Mouse (Mus musculus): ENCODE measurements around the gene Obsl1. TPM values are rescaled to one million over a fixed set of nuclear protein-coding genes. Genes with fewer than 3 reads are reported as not detected.

Gene Obsl1
- polyA plus RNA-seq, 1 experiment, result 6.2 TPM

DNA sequence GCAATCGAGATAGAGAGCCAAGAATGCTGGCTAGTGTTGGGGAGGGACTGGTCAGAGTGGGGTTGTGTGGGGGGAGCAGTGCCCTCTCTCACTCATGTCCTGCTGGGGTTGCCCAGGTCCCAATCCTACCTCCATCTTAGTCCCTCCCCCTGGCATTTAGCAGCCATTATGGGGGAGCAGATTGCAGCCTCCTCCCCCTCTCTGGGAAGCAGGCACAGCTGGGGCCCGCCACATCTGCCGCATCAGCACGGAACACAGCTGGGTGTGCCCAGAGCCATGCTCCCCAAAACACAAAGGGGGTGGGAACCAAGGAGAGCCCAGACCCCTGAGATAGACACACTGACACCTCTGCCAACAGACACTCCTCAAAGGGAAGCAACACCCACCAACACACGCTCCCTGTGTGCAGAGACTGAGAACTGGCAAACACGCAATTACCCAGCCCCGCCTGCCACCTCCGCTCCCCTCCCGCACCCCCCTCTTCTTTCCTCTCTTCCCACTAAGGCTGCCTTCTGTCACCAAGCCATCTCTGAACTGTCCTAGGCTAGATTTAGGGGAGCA, 61.0 kb downstream of the Obsl1 start:
- 11% methylated on average over 9 of the region's 9 CpGs for WGBS
- Histone ChIP-seq H3K4me3 (replicated peaks; ENCODE audit: control insufficient read depth, low read depth, low read length) (no peak overlapping the region), H3K27ac (ENCODE audit: control insufficient read depth, insufficient read depth, low read depth, low read length, poor library complexity) (no peak overlapping the region), H3K4me1 (ENCODE audit: control insufficient read depth, insufficient read depth, low read length) (no peaks in the 10 kb centered on the region)
- no peak for TF ChIP-seq POLR2A (IDR thresholded peaks at IDR 0.05; ENCODE audit: borderline replicate concordance, control insufficient read depth, low read depth, low read length)
- TF ChIP-seq CTCF (IDR thresholded peaks at IDR 0.05; ENCODE audit: control insufficient read depth, insufficient read depth, low read length), result no peak

DNA sequence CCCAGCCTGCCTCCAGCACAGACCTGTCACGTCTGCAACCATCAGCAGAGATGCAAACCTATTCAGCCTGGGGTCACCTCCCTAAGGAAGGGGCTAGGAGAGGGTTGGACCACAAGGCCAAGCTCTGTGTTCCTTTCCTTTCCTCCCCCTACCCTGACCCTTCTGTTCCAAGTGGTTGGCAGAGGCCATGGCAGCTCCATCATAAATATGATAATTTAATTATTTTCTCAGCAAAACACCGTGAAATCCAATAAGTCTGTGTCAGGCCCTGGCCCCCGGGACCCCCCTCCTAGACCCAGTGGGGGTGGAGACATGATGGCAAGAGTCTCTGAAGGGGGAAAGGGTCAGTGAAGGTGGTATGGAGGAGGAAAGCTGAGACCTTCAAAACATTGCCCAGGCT, 62.0 kb downstream of the Obsl1 start:
- H3K4me3 ChIP-seq (replicated peaks; ENCODE audit: control insufficient read depth, low read depth, low read length), result no peak overlapping the region
- H3K27ac ChIP-seq (ENCODE audit: control insufficient read depth, insufficient read depth, low read depth, low read length, poor library complexity), result no peak overlapping the region
- no peaks in the 10 kb centered on the region for H3K4me1 ChIP-seq (ENCODE audit: control insufficient read depth, insufficient read depth, low read length)
- 57% methylated on average over 3 of the region's 3 CpGs for WGBS
- TF ChIP-seq POLR2A (IDR thresholded peaks at IDR 0.05; ENCODE audit: borderline replicate concordance, control insufficient read depth, low read depth, low read length) (no peak), CTCF (IDR thresholded peaks at IDR 0.05; ENCODE audit: control insufficient read depth, insufficient read depth, low read length) (no peak)

DNA sequence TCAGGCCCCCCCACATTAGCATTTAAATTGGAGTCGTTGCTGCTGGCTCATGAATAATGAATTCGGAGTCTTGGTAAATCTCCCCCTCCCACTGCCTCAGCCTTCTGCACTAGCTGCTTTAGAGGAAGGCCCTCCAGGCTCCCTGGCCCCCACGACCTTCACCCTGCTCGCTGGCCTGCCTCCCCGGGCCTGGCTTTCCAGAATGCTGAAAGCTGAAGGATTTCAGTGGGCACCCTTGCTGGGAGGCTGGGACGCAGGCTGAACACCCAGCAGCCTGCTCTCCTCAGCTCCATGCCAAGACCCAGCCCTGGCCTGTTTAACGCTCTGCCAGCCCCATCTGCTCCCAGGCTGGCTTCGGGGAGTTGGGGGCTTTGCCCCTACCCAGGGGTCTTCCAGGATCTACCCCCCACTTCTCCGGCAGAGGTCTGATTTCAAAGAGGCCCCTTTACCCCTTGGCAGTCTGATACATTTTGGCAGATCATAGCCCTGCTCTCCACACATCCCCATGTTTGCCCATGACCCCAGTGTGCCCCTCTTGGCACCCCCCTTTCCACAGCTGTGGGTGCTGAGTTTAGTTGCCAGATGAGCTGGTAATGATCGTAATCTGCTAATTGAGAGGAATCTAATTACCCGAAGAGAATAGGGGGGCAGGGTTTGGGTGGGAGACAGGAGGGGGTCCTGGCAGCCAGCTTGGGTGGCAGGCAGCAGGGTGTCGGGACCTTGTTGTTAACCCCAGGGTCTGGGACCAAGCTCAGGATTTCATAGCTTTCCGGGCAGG, 62.8 kb downstream of the Obsl1 start:
- Histone ChIP-seq H3K27ac (ENCODE audit: control insufficient read depth, insufficient read depth, low read depth, low read length, poor library complexity) (no peak overlapping the region), H3K4me3 (replicated peaks; ENCODE audit: control insufficient read depth, low read depth, low read length) (no peak overlapping the region), H3K4me1 (ENCODE audit: control insufficient read depth, insufficient read depth, low read length) (no peaks in the 10 kb centered on the region)
- TF ChIP-seq POLR2A (IDR thresholded peaks at IDR 0.05; ENCODE audit: borderline replicate concordance, control insufficient read depth, low read depth, low read length) (no peak), CTCF (IDR thresholded peaks at IDR 0.05; ENCODE audit: control insufficient read depth, insufficient read depth, low read length) (no peak)
- 76% methylated on average over 13 of the region's 13 CpGs for WGBS

DNA sequence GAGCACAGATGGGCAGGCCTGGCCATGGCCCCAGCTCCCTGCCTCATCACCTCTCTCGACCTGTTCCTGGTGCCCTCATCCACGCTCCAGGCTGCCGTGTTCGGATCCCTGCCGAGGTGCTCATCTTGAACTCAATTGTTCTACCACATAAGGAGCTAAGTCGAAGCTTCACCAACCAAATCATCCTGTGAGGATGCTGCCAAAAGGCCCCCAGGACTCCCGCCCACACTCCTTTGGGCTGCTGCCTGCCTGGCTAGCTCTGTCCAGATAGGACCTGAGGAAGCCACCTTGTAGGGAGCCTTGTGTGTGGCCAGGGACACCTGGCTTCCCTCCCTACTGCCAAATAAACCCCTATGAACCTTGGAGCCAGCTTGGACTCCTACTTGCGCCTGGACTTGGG, 63.4 kb downstream of the Obsl1 start:
- Histone ChIP-seq H3K27ac (ENCODE audit: control insufficient read depth, insufficient read depth, low read depth, low read length, poor library complexity) (no peak overlapping the region), H3K4me3 (replicated peaks; ENCODE audit: control insufficient read depth, low read depth, low read length) (no peak overlapping the region), H3K4me1 (ENCODE audit: control insufficient read depth, insufficient read depth, low read length) (no peaks in the 10 kb centered on the region)
- no peak for TF ChIP-seq POLR2A (IDR thresholded peaks at IDR 0.05; ENCODE audit: borderline replicate concordance, control insufficient read depth, low read depth, low read length)
- no peak for TF ChIP-seq CTCF (IDR thresholded peaks at IDR 0.05; ENCODE audit: control insufficient read depth, insufficient read depth, low read length)
- 92% methylated on average over 8 of the region's 8 CpGs for WGBS

DNA sequence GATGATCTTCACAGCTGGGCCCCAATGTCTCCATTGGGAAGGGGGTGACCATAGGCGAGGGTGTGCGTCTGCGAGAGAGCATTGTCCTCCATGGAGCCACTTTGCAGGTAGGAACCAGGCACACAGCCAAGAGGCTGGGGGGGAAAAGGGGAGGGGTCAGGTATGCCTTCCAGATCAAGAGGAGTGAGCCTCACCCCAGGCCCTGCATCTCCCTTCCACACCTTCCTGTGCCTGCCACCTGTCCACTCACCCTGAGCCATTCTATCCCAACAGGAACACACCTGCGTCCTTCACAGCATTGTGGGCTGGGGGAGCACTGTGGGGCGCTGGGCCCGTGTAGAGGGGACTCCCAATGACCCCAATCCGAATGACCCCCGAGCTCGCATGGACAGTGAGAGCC, 64.1 kb downstream of the Obsl1 start:
- Histone ChIP-seq H3K4me3 (replicated peaks; ENCODE audit: control insufficient read depth, low read depth, low read length) (no peak overlapping the region), H3K4me1 (ENCODE audit: control insufficient read depth, insufficient read depth, low read length) (no peaks in the 10 kb centered on the region), H3K27ac (ENCODE audit: control insufficient read depth, insufficient read depth, low read depth, low read length, poor library complexity) (no peak overlapping the region)
- TF ChIP-seq POLR2A (IDR thresholded peaks at IDR 0.05; ENCODE audit: borderline replicate concordance, control insufficient read depth, low read depth, low read length), result no peak
- no peak for TF ChIP-seq CTCF (IDR thresholded peaks at IDR 0.05; ENCODE audit: control insufficient read depth, insufficient read depth, low read length)
- WGBS, result 84% methylated on average over 9 of the region's 9 CpGs

DNA sequence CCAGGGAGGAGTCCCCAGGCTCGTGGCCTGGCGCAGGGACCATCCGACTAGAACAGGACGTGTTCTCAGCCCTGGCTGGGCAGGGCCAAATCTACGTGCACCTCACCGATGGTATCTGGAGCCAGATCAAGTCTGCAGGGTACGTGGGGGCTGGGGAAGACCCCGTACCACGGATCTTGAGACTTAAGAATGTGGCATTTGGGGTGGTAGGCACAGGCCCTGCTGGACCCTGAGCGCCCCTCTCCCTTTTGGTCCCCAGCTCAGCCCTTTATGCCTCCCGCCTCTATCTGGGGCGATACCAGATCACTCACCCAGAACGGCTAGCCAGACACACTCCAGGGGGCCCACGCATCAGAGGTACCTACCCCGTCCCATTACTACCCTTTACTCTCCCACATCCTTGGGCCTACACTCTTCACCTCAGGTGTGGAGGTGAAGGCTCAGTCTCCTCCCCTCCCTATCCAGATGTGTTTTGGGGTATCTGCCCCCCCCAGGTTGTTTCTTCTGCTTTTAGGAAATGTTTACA, 64.7 kb downstream of the Obsl1 start:
- WGBS, result 90% methylated on average over 15 of the region's 15 CpGs
- TF ChIP-seq CTCF (IDR thresholded peaks at IDR 0.05; ENCODE audit: control insufficient read depth, insufficient read depth, low read length), result no peak
- TF ChIP-seq POLR2A (IDR thresholded peaks at IDR 0.05; ENCODE audit: borderline replicate concordance, control insufficient read depth, low read depth, low read length), result no peak
- Histone ChIP-seq H3K27ac (ENCODE audit: control insufficient read depth, insufficient read depth, low read depth, low read length, poor library complexity) (no peak overlapping the region), H3K4me3 (replicated peaks; ENCODE audit: control insufficient read depth, low read depth, low read length) (no peak overlapping the region), H3K4me1 (ENCODE audit: control insufficient read depth, insufficient read depth, low read length) (no peaks in the 10 kb centered on the region)

DNA sequence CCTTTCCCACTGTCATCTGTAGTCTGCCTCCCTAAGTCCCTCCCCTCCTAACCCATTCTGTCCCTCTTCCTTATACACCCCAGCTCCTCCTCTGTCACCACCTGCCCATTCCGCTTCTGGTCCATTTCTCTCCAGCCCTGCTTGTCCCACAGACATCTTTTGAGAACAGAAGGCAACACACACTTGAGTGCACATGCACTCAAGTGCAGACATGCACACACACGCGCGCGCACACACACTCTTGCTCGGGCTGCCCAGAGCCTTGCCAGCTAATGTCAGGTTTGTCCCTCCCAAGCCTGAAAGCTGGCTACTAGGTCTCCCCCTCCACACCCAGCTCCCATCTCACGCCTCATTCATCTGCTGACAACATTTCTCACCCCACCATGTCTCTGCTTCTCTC, 65.6 kb downstream of the Obsl1 start:
- no peak for TF ChIP-seq POLR2A (IDR thresholded peaks at IDR 0.05; ENCODE audit: borderline replicate concordance, control insufficient read depth, low read depth, low read length)
- Histone ChIP-seq H3K27ac (ENCODE audit: control insufficient read depth, insufficient read depth, low read depth, low read length, poor library complexity) (no peak overlapping the region), H3K4me1 (ENCODE audit: control insufficient read depth, insufficient read depth, low read length) (peaks cover under 1% of the 10 kb centered on the region; the same call in 1 of the 2 replicates), H3K4me3 (replicated peaks; ENCODE audit: control insufficient read depth, low read depth, low read length) (no peak overlapping the region)
- 96% methylated on average over 7 of the region's 7 CpGs for WGBS

DNA sequence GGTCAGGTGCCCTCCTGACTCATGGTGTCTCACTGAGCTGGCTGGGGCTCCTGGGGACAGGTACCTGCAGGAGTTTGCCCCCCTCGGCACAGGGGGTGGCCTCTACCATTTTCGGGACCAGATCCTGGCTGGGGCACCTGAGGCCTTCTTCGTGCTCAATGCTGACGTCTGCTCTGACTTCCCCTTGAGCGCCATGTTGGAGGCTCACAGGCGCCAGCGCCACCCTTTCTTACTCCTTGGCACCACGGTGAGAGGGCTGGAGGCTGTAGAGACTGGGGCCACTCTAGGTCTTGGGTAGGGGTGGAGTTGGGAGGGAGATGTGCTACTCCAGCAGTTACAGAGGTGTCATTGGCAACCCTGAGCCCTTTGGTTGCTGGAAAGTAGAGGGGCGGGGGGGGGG, 67.5 kb downstream of the Obsl1 start:
- no peak overlapping the region for H3K27ac ChIP-seq (ENCODE audit: control insufficient read depth, insufficient read depth, low read depth, low read length, poor library complexity)
- H3K4me1 ChIP-seq (ENCODE audit: control insufficient read depth, insufficient read depth, low read length), result peaks cover 2% of the 10 kb centered on the region; the same call in 1 of the 2 replicates
- WGBS, result 89% methylated on average over 8 of the region's 9 CpGs
- H3K4me3 ChIP-seq (replicated peaks; ENCODE audit: control insufficient read depth, low read depth, low read length), result no peak overlapping the region
- TF ChIP-seq CTCF (IDR thresholded peaks at IDR 0.05; ENCODE audit: control insufficient read depth, insufficient read depth, low read length) (no peak), POLR2A (IDR thresholded peaks at IDR 0.05; ENCODE audit: borderline replicate concordance, control insufficient read depth, low read depth, low read length) (no peak)
